Mouse (Mus musculus) gastrocnemius, adult 2 months (tissue): ENCODE measurements at regions not wholly inside any gene's neighbourhood (a gene's known extent, or its start where the extent isn't known, plus 50 kb on each side); places are given as distances from the start of the nearest gene placed in this dataset.
A peak's percentile ranks its signal among the peaks of the same experiment; 100 is the strongest.

Source experiments
- DNase-seq: peaks from one replicate; pipeline ENCODE4 v3.0.0; 2022
- H3K27ac ChIP-seq: fragments of 200-600 bp; 2 replicates; pipeline ENCODE4 v1.8.1; 2022; ENCODE audit warnings: mild to moderate bottlenecking
- H3K4me3 ChIP-seq: fragments of 200-600 bp; 2 replicates; pipeline ENCODE4 v1.8.1; 2022; ENCODE audit warnings: mild to moderate bottlenecking, moderate library complexity
- CTCF ChIP-seq: fragments of 200-600 bp; IDR thresholded peaks from 2 replicates; pipeline ENCODE4 v1.8.1; 2022; ENCODE audit warnings: antibody characterized with exemption, mild to moderate bottlenecking, moderate library complexity
- intact Hi-C: fragments of 180-260 bp; cut with DNase I; formaldehyde crosslinking; loops from one replicate; pipeline ENCODE4 v1.15.1; 2025

DNA sequence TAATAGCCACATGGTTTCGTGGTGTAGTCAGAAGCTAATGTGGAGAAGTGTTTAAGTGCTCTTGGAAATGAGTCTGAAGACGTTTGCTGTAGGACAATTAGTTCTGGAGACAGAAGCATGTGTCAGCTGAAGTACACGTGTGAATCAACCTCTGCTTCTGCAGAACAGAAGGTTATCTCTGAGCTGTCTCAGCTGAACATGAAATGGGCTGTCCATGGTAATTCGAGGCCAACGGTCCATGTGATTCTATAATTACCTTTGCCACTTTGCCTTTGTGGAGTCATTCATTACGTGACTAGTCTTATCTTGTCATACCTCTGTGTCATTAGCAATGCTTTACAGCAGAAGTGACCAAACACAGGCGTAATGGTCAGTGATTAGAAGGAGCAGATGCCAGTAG lies 295.6 kb upstream of the Veph1 start:
- Histone ChIP-seq H3K4me3 (no peak overlapping the region), H3K27ac (no peak overlapping the region)
- TF ChIP-seq CTCF: no peak
- intact Hi-C loops: no loop called here
- DNase-seq: no peak

DNA sequence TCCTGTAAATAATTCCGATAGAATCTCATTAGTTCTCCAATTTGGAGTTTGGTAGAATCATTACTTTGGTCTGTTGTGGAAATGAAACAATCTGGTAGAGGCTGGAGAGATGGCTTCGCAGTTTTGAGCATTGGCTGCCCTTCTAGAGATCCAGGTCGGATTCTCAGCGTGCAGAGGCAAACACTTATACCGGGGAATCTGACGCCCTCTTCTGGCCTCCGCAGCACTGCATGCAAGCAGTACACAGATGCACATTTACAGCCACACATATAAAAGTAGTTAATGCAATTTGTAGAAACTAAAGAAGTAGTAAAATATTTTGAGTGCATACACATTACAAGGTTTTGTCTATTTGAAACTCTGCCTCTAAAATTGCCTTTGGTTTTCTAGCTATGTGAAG lies 294.1 kb upstream of the Veph1 start:
- DNase-seq: no peak
- no peak overlapping the region for H3K27ac ChIP-seq
- H3K4me3 ChIP-seq: no peak overlapping the region
- 0 out of 2 replicates have a peak, but pooled peaks have one; percentile 6 for TF ChIP-seq CTCF
- intact Hi-C loops: no loop called here

DNA sequence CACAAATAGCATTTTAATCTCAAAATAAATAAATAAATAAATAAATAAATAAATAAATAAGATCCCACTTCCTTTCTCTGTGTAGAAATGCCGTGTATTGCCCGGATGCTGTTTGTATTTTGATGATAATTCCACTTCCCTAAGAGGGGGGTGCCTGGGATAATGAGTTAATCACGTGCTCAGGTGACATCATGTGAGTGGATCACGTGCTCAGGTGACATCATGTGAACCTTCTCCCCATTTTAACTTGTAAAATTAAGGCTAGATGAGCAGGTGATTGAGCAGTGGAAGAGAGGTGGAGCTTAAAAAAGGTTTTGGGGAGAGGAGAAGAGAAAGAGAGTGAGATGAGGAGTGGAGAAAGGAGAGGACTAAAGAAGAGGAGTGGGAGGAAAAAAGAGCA lies 292.8 kb upstream of the Veph1 start:
- intact Hi-C loops: no loop called here
- H3K27ac ChIP-seq: no peak overlapping the region
- no peak for DNase-seq
- TF ChIP-seq CTCF: no peak
- H3K4me3 ChIP-seq: no peak overlapping the region

DNA sequence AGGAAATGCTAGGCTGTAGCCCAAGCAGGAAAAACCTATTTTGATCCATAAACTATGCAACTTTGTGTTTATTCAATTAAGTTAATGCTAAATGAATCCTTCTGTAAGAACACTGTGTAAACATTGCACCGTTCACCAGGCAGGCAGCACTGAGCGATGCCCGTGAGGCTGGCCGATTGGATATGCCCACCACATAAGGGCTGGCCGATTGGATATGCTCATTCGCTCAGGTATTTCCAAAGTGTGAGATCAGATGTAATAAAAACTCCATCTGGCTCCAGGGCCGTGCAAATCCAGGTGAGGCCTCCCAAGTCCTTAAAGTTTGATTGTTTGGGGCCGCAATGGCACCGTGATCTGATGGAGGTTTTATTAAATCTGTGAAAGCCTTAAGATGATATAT lies 288.2 kb upstream of the Veph1 start:
- intact Hi-C loops: no loop called here
- TF ChIP-seq CTCF: no peak
- H3K27ac ChIP-seq: no peak overlapping the region

DNA sequence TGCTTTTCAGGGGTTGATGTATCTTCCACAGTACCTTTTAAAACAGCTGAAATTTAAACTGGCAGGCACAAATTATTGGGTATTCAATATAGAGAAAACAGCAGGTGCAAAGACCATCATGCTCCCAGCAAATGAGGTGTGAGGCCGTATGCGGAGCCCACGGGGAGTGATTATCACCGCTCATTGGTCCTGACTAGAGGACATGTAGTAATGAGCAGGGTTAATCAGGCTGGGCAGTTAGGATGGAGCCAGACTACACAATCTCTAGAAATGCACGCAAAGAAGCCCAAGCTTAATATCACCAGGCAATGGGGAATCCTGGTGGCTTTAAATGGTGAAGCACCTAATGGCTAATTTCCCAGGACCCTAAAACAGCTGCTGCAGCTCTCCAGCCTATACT lies 287.5 kb upstream of the Veph1 start:
- TF ChIP-seq CTCF: no peak
- H3K4me3 ChIP-seq: no peak overlapping the region
- DNase-seq: no peak
- no peak overlapping the region for H3K27ac ChIP-seq
- intact Hi-C loops: no loop called here

More for the DNA sequence above, 288.2 kb upstream of the Veph1 start:
- DNase-seq: no peak
- no peak overlapping the region for H3K4me3 ChIP-seq

DNA sequence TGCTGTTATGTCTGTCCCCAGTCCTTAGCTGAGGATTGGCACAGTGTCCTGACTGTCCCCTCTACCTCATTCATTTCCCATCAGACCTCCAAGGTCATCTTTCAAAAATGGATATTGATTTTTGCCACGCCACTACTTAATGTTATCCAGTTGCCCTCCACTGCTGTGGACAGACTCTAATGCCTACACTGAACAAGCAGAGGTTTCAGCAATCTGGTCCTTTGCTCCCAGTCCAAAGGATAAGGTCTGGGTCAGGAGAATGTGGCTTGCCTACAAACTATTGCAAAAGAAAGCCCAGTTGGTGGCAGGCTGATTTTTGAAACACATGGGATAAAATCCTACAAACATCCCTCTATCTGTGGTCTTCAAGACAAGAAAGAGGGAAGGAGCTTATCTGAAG lies 280.0 kb upstream of the Veph1 start:
- no peak for TF ChIP-seq CTCF
- Histone ChIP-seq H3K27ac (no peak overlapping the region), H3K4me3 (no peak overlapping the region)
- intact Hi-C loops: no loop called here
- DNase-seq: no peak

DNA sequence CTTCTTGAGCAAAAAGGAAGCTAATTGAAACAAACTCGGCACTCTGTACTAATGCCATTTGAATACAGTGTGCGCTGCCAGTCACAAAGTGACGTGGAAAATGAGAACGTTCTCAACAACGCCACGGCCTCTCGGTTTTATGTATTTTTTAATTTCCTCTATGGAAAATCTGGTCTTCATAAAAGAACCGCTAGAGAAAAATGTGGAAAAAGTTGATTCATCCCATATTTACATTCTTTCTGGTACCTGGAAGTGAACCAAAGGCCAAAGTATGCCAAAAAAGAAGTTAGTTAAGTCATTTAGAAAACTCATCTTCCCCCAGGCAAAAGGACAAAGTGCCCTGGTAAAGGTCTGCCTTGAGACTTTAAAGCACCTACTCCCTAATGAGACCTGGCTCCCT lies 277.7 kb upstream of the Veph1 start:
- Histone ChIP-seq H3K4me3 (no peak overlapping the region), H3K27ac (no peak overlapping the region)
- no peak for TF ChIP-seq CTCF
- intact Hi-C loops: no loop called here
- no peak for DNase-seq

DNA sequence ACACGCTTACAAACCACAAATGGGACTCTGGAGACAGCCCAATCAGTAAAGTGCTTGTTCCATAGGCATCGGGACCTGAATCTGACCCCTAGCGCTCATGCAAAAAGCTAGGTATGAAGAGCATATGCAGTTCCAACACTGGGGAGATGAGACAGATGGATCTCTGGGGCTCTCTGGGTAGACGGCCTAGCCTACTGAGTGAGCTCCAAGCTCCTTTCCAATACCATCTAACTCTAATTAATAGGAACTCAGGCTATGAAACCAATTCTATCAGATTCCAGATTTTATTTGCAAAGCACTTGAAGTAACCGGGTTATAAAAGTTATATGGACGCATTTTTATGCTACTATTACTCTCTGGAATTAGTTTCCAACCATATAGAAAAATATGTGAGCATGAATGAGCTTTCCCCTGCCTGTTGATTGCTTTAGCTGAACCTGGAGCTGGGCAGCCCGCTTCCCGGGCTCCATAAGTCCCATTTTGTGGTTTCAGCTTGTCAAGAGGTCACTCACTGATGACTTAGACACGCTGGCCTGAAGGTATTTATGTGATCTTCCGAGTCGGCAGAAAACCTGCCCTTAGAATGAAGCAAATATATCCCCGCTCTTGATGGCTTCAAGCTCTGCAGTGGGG lies 276.4 kb upstream of the Veph1 start:
- Histone ChIP-seq H3K4me3 (no peak overlapping the region), H3K27ac (no peak overlapping the region)
- no peak for DNase-seq
- intact Hi-C loops: no loop called here
- TF ChIP-seq CTCF: no peak

DNA sequence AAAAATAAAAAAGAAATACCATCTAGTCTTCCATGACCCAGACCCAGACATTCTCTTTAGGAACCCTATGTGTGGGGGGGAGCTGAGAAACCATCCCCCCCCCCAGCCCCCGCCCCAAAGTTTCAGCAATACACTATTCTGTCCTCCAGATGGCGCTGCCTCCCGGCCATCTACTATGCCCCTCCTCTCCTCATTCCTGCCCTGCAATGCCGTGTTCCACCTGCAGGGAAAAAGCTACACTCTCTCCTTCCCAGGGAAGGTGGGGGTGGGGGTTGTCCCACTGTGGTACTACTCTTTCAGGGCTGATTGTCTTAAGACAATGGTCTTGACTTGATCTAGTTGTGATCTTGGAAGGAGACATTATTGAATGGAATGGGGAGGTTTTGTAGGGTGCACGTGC lies 273.7 kb upstream of the Veph1 start:
- no peak for DNase-seq
- H3K4me3 ChIP-seq: no peak overlapping the region
- peak; percentile 42 for TF ChIP-seq CTCF
- intact Hi-C loops: no loop called here
- H3K27ac ChIP-seq: no peak overlapping the region

DNA sequence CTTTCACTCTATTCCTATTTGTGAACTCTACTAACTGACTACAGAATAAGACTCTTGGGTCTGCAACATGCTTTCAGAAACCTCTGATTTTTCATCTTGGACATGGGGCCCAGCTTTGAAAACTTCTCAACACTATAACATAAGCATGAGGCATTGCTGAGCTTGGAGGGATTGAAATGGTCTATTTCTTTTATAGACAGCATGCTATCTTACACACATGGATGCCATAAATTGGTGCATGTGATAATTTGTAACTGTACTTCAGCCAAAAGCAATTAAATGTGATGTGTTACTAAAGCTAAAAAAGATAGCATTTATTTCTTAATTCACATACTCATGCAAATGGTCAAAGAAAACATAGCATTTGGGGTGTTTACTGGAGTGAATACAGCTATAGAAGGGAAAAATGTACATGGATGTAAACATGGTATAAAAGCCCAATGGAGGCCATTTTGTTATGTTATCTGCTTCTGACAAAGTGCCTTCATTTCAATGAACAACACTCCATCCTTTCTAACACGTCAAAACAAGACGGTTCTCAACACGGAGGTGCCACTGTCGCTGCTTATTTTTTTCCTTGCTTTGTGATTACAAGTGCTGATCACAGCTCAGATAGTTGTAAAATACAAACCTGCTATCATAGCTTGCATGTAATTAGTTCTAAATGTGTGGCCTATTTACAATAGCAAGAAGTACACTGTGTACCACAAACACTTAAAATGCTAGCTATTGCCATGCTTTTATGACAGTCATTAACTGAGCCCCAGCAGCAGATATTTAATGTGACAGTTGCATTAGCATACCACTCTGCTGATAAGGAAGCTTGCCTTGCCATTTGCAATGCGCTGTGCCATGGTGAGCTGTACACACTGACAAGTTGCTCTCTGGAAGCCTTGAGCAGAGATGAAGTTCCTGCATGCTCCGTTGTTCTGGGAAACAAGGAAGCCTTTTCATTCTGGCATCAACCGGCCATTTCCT lies 267.9 kb upstream of the Veph1 start:
- Histone ChIP-seq H3K4me3 (no peak overlapping the region), H3K27ac (no peak overlapping the region)
- intact Hi-C loops: no loop called here
- no peak for DNase-seq
- no peak for TF ChIP-seq CTCF

DNA sequence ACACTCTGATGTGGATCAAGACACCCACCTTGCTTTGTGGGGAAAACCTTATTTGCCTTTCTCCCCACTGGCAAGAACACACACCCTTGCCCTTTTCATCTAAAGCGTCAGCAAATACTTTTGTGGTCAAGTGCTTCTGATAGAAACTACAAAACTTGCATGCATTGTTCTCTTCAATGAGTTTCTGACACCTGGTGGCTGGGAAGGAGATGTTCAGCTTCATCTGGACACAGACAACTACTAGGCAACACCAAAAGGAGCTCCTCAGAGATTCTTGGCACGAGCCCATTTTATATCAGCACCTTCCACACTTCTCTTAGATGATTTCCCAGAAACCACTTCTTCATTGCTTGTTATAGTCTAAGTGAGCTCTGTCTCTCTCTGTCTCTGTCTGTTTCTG lies 266.7 kb upstream of the Veph1 start:
- H3K4me3 ChIP-seq: no peak overlapping the region
- TF ChIP-seq CTCF: peak; percentile 37
- no peak overlapping the region for H3K27ac ChIP-seq
- DNase-seq: no peak
- intact Hi-C loops: loop anchor here (2.0 kb wide), 1 partner anchor 153 kb away; no protein-coding TSS in a partner anchor

DNA sequence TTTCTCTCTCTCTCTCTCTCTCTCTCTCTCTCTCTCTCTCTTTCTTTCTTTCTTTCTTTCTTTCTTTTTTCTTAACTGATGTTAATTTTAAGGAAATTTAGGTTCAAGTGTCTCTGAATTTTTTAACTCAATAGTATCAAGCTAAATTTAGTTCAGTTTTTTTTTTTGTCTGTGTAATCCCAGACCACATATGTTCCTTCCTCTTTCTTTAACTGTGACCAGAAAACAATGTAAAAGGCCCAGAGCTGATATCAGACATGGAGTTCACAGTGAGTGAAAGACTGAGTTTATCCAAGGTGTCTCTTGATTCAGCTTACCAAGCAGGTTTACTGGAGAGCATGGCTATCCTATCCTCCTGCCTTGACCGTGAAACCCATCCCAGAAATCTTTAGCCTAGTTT lies 258.9 kb upstream of the Veph1 start:
- TF ChIP-seq CTCF: no peak
- no peak for DNase-seq
- Histone ChIP-seq H3K27ac (no peak overlapping the region), H3K4me3 (no peak overlapping the region)
- intact Hi-C loops: no loop called here

DNA sequence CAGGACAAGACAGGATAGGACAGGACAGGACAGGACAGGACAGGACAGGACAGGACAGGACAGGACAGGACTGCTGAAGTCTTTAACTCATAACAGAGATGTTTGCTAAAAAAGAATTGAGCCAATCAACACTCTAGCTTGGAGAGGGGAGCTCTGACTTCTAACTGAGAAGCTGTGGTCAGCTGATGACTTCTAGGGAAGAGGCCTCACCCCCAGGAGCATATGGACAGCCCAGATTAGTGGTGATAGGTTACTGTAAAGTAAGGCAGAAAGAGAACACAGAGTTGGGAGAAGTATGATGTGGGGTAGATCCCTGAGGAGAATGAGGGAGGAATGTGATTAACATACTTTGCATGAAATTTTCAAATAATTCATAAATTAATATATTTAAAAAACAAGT lies 254.3 kb upstream of the Veph1 start:
- Histone ChIP-seq H3K4me3 (no peak overlapping the region), H3K27ac (no peak overlapping the region)
- DNase-seq: no peak
- TF ChIP-seq CTCF: no peak
- intact Hi-C loops: no loop called here
